Mouse (Mus musculus): ENCODE results near the gene Gstm6. TPM values are rescaled to one million over a fixed set of nuclear protein-coding genes. Genes with fewer than 3 reads are reported as not detected.
A peak's percentile ranks its signal among the peaks of the same experiment; 100 is the strongest.

The Gstm6 gene
- total and polyA plus RNA-seq, 2 experiments from 2014 or later: 8.7 to 12.6 TPM

- Histone ChIP-seq H3K4me1 (ENCODE audit: insufficient read depth, low read length) (peaks cover 5% of the 10 kb centered on the region; the same call in 1 of the 2 replicates), H3K27me3 (ENCODE audit: insufficient read depth, low read length) (no peaks in the 10 kb centered on the region), H3K4me2 (ENCODE audit: low read depth, low read length) (no peak overlapping the region), H3K9ac (replicated peaks; ENCODE audit: low read length) (no peak overlapping the region), H3K4me3 (ENCODE audit: low read length) (no peak overlapping the region), H3K27ac (peak overlapping the region; percentile 78), H3K36me3 (ENCODE audit: insufficient read depth, low read length) (no peaks in the 10 kb centered on the region), H3K9me3 (ENCODE audit: low read length) (no peaks in the 10 kb centered on the region)
- 49% methylated on average over 6 of the region's 6 CpGs for WGBS
- ATAC-seq (no peak), DNase-seq (ENCODE audit: low spot score) (no peak)
- no peak for TF ChIP-seq CTCF (IDR thresholded peaks at IDR 0.05; ENCODE audit: low read depth)
Measured at GRCm38 (mm10) chr3:107932128-107932527, 11.4 kb downstream of the Gstm6 start.

DNA sequence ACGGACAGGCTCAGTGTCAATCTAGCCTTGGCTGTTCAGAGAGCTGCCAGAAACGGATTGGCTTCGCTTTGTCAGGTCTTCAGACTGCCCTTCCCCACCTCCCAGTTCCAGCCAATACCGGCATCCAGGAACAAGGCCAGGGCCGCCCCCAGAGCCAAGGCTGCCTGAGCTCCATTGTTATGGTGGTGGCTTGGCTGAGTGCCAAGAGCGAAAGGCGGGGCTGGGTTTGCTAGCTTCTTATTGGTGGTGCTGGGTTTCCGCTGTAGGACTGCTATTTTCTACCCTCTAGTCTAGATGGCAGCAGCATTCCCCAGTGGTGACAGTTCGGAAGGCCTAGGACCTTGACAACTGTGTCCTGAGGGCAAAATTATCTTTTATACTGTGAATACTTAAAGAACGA, 11.9 kb downstream of the Gstm6 start, which contains the start of gene Gstm7:
Gene Gstm7 (minus strand): TSS at position 148 of the 400 bp plus-strand sequence.
- no peaks in the 10 kb centered on the region for H3K36me3 ChIP-seq (ENCODE audit: insufficient read depth, low read length)
- H3K27ac ChIP-seq: peak within 1 kb of the TSS; percentile 78
- WGBS: 3% methylated on average over 10 of the region's 10 CpGs
- peaks cover 5% of the 10 kb centered on the region; the same call in 1 of the 2 replicates for H3K4me1 ChIP-seq (ENCODE audit: insufficient read depth, low read length)
- no peaks in the 10 kb centered on the region for H3K9me3 ChIP-seq (ENCODE audit: low read length)
- peak within 1 kb of the TSS; percentile 42 for H3K4me2 ChIP-seq (ENCODE audit: low read depth, low read length)
- H3K4me3 ChIP-seq (ENCODE audit: low read length): peak within 1 kb of the TSS; percentile 22; the same call in 1 of the 2 replicates
- ATAC-seq (peak; percentile 99), DNase-seq (ENCODE audit: low spot score) (peak; percentile 98)
- peak; percentile 59 for TF ChIP-seq CTCF (IDR thresholded peaks at IDR 0.05; ENCODE audit: low read depth)
- H3K27me3 ChIP-seq (ENCODE audit: insufficient read depth, low read length): no peaks in the 10 kb centered on the region
- H3K9ac ChIP-seq (replicated peaks; ENCODE audit: low read length): 0 out of 2 replicates have a peak within 1 kb of the TSS, but pooled peaks have one; percentile 17

DNA sequence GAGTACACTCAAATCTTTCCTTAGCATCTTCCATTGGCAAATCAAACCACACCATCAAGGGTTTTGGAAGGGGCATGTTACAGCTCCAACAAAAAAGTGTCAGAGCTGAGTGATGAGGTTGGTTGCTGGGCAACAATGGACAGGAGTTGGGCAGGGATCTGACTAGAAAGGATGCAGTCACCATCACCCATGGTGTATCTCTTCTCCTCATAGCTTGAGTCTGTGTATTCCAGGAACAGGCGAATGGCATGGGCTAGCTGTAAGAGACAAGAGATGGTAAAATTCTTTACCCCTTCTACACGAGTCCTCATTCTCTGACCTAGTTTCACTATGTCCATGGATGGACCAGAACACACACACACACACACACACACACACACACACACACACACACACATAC, 12.4 kb downstream of the Gstm6 start:
- DNase-seq (ENCODE audit: low spot score): peak; percentile 39
- Histone ChIP-seq H3K4me3 (ENCODE audit: low read length) (peak overlapping the region; percentile 22; the same call in 1 of the 2 replicates), H3K27ac (peak overlapping the region; percentile 78), H3K9me3 (ENCODE audit: low read length) (no peaks in the 10 kb centered on the region), H3K36me3 (ENCODE audit: insufficient read depth, low read length) (no peaks in the 10 kb centered on the region), H3K27me3 (ENCODE audit: insufficient read depth, low read length) (no peaks in the 10 kb centered on the region), H3K9ac (replicated peaks; ENCODE audit: low read length) (0 out of 2 replicates have a peak overlapping the region, but pooled peaks have one; percentile 17), H3K4me1 (ENCODE audit: insufficient read depth, low read length) (peaks cover 5% of the 10 kb centered on the region; the same call in 1 of the 2 replicates), H3K4me2 (ENCODE audit: low read depth, low read length) (peak overlapping the region; percentile 42)
- ATAC-seq: no peak
- WGBS: 38% methylated on average over 2 of the region's 2 CpGs
- TF ChIP-seq CTCF (IDR thresholded peaks at IDR 0.05; ENCODE audit: low read depth): no peak

GRCm38 (mm10) chr3:107929731-107930130, 13.8 kb downstream of the Gstm6 start:
- Histone ChIP-seq H3K9ac (replicated peaks; ENCODE audit: low read length) (no peak overlapping the region), H3K27ac (no peak overlapping the region), H3K27me3 (ENCODE audit: insufficient read depth, low read length) (no peaks in the 10 kb centered on the region), H3K4me3 (ENCODE audit: low read length) (no peak overlapping the region), H3K36me3 (ENCODE audit: insufficient read depth, low read length) (no peaks in the 10 kb centered on the region), H3K4me2 (ENCODE audit: low read depth, low read length) (no peak overlapping the region), H3K4me1 (ENCODE audit: insufficient read depth, low read length) (peaks cover 5% of the 10 kb centered on the region; the same call in 1 of the 2 replicates), H3K9me3 (ENCODE audit: low read length) (no peaks in the 10 kb centered on the region)
- ATAC-seq (no peak), DNase-seq (ENCODE audit: low spot score) (no peak)
- no peak for TF ChIP-seq CTCF (IDR thresholded peaks at IDR 0.05; ENCODE audit: low read depth)
- 86% methylated on average over 4 of the region's 4 CpGs for WGBS

- no peaks in the 10 kb centered on the region for H3K9me3 ChIP-seq (ENCODE audit: low read length)
- H3K9ac ChIP-seq (replicated peaks; ENCODE audit: low read length): no peak overlapping the region
- no peak overlapping the region for H3K4me2 ChIP-seq (ENCODE audit: low read depth, low read length)
- no peaks in the 10 kb centered on the region for H3K27me3 ChIP-seq (ENCODE audit: insufficient read depth, low read length)
- ATAC-seq: no peak
- no peak overlapping the region for H3K27ac ChIP-seq
- no peaks in the 10 kb centered on the region for H3K36me3 ChIP-seq (ENCODE audit: insufficient read depth, low read length)
- TF ChIP-seq CTCF (IDR thresholded peaks at IDR 0.05; ENCODE audit: low read depth): no peak
- H3K4me3 ChIP-seq (ENCODE audit: low read length): no peak overlapping the region
- peaks cover 5% of the 10 kb centered on the region; the same call in 1 of the 2 replicates for H3K4me1 ChIP-seq (ENCODE audit: insufficient read depth, low read length)
- 92% methylated on average over 4 of the region's 4 CpGs for WGBS
- DNase-seq (ENCODE audit: low spot score): no peak
Measured at GRCm38 (mm10) chr3:107929243-107929642, 14.3 kb downstream of the Gstm6 start.

GRCm38 (mm10) chr3:107928691-107929090, 14.9 kb downstream of the Gstm6 start:
- Histone ChIP-seq H3K36me3 (ENCODE audit: insufficient read depth, low read length) (no peaks in the 10 kb centered on the region), H3K9me3 (ENCODE audit: low read length) (no peaks in the 10 kb centered on the region), H3K27me3 (ENCODE audit: insufficient read depth, low read length) (no peaks in the 10 kb centered on the region), H3K4me2 (ENCODE audit: low read depth, low read length) (no peak overlapping the region), H3K4me3 (ENCODE audit: low read length) (no peak overlapping the region), H3K27ac (no peak overlapping the region), H3K4me1 (ENCODE audit: insufficient read depth, low read length) (peaks cover 5% of the 10 kb centered on the region; the same call in 1 of the 2 replicates), H3K9ac (replicated peaks; ENCODE audit: low read length) (no peak overlapping the region)
- no peak for TF ChIP-seq CTCF (IDR thresholded peaks at IDR 0.05; ENCODE audit: low read depth)
- 77% methylated on average over 11 of the region's 11 CpGs for WGBS
- DNase-seq (ENCODE audit: low spot score) (no peak), ATAC-seq (no peak)

GRCm38 (mm10) chr3:107927841-107928240, 15.7 kb downstream of the Gstm6 start:
- DNase-seq (ENCODE audit: low spot score) (peak; percentile 4), ATAC-seq (no peak)
- no peak overlapping the region for H3K4me2 ChIP-seq (ENCODE audit: low read depth, low read length)
- H3K27me3 ChIP-seq (ENCODE audit: insufficient read depth, low read length): no peaks in the 10 kb centered on the region
- WGBS: 52% methylated on average over 3 of the region's 3 CpGs
- H3K4me3 ChIP-seq (ENCODE audit: low read length): no peak overlapping the region
- no peaks in the 10 kb centered on the region for H3K36me3 ChIP-seq (ENCODE audit: insufficient read depth, low read length)
- H3K9ac ChIP-seq (replicated peaks; ENCODE audit: low read length): no peak overlapping the region
- TF ChIP-seq CTCF (IDR thresholded peaks at IDR 0.05; ENCODE audit: low read depth): no peak
- H3K27ac ChIP-seq: no peak overlapping the region
- no peaks in the 10 kb centered on the region for H3K9me3 ChIP-seq (ENCODE audit: low read length)
- H3K4me1 ChIP-seq (ENCODE audit: insufficient read depth, low read length): peaks cover 5% of the 10 kb centered on the region; the same call in 1 of the 2 replicates
